Mouse (Mus musculus) right cerebral cortex, postnatal 25 days (tissue): ENCODE data around the gene Tvp23b.

ENCODE experiments used
- DNase-seq: peaks from one replicate; pipeline ENCODE4 v3.0.0; 2022

Tvp23b gene

DNA sequence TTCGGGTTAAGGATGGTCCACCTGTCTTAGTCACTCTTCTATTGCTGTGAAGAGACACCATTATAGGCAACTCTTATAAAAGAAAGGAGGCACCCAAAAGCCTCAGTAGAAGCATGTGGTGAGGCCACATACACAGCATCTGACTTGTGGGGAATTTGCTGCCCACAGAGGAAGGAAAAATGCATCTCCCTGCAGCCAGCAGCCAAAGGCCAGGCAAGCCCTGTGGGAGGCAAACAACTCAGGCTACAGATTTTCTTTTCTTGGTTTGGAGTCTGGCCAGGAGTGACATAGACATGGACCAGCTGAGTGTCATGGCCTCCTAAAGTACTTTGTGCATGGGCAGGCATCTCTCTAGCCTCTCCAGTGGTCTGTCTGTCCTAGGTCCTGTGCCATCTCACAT is 70.3 kb downstream of the Tvp23b start:
- DNase-seq, result no peak

DNA sequence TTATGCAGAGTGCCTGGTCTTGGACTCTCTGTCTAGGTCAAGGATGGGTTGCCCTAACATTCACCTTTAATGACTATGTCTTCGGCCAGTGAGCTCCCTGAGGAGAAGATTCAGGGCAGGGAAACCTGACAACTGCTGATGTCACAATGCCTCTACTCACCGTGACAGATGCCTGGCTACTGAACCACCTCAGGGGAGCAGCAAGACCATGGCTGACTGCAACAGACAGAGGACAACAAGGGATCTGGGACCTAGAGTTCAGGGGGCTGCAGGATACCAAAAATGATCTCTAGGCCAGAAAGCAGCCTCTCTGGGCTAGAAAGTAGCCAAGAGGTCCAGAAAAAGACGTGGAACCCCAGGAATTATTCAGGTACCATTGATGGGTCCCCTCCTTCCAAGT is 71.8 kb downstream of the Tvp23b start, which contains the start of gene Cdrt4:
TSS of gene Cdrt4 (plus strand) at position 182 of the 400 bp plus-strand sequence.
- no peak for DNase-seq

DNA sequence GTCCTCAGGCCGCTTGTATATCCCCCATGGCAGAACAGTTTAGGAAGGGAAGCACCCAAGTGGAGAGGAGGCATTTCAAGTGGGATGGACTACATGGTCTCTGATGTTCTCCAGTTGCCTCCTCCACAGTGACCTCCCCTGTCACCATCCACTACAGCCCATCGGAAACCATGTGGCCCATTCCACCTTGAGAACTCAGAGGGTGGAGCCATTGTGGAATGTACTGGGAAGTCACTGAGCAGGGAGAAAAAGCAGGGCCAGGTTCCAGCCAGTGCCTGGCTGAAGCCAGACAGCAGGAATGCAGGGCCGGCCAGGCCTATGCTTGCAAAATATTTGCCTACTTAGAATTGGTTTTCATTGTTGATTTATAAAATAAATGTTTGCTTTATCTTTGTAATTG is 75.5 kb downstream of the Tvp23b start:
- no peak for DNase-seq

DNA sequence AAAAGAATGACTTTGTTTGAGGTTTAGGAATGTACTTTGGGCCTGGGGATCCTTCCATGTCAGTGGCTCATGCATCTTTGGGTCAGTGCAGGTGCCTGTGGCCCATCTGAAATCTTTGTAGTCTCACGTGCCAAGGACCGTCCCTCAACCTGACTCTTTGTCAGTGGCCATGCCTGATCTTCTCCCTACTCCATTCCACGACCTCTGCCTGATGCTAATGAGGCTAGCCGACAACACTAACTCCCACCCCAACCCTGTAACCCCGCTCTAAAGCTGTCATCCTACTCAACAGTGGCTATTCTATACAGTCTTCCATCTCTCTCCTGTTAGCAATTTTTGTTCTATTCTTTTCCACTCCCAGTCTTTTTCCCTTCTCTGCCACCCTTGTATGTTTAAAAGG is 75.9 kb downstream of the Tvp23b start:
- DNase-seq, result no peak

DNA sequence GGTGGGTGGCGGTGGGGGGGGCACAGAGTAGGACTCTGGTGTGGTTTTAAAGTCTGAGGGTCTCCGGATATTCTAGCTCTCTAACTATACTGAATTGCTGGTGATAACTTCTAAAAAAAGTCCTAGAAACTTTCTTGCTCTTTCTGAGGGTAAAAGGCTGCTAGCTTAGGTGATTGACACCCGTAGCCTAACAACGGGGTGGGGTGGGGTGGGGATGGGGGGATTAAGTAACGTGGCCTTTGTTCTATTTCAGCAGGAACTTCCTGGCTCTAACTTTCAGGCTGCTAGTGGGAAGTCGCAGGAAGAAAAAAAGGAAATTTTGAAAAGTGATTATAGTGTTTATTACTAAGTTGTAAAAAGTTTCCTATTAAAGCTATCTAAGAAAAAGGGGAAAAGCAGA is 76.5 kb downstream of the Tvp23b start:
- no peak for DNase-seq

DNA sequence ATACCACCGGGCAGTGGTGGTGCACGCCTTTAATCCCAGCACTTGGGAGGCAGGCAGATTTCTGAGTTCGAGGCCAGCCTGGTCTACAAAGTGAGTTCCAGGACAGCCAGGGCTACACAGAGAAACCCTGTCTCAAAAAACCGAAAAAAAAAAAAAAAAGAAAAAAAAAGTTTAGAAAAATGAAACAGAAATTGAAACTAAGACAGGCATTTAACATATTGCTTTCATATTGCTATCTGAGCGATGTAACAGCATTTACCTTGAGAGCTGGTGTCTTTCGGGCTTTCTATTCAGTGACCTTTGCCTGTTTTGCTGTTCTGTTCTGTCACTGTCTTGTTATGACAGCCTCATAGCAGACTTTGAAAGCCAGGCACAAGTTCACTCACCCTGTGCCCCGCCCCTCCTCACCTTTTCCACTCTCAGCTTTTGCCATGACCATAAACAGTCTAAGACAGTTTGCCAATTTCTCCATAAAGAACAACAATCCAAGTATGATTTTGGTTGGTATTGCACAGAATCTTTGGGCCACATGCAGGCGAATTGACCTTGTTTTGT is 78.4 kb downstream of the Tvp23b start:
- no peak for DNase-seq

DNA sequence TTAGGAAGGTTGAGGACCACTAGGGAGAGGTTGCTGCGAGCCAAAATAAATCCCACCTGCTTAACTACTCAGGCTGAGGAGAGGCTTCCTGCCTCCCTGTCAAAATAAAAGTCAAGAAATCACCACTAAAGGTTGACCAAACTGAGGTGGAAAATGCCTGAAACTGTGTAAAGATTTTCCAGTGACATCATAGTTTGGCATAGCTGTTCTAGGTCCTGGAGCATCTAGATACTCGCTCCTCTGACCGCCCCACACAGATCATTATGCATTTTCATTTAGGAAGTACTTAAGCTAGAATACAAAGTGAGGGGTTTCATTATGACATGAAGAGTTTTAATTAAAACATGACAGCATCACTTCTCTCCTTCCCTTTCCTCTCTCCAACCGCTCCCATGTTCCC is 84.0 kb downstream of the Tvp23b start:
- DNase-seq, result no peak

DNA sequence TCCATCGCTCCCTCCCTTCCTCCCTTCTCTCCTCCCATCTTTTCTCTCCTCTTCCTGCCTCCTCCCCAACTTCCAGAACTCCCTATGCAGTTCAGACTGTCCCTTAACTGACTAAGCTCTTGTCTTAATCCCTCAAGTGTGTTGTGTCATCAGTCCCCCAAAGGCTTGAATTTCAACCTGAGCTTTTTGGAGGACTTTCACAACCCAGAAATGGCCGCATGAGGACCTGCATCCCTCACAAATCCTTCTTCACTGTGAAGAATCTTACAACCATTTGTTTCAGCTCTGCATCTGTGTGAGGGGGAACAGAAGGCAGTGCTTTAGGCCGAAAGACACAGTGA is 87.1 kb downstream of the Tvp23b start:
- DNase-seq, result no peak
